Mouse (Mus musculus) right cerebral cortex, postnatal 14 days (tissue): ENCODE measurements around the gene Tpbgl.

Experiments used
- DNase-seq: peaks from one replicate; pipeline ENCODE4 v3.0.0; 2022

The Tpbgl gene

DNA sequence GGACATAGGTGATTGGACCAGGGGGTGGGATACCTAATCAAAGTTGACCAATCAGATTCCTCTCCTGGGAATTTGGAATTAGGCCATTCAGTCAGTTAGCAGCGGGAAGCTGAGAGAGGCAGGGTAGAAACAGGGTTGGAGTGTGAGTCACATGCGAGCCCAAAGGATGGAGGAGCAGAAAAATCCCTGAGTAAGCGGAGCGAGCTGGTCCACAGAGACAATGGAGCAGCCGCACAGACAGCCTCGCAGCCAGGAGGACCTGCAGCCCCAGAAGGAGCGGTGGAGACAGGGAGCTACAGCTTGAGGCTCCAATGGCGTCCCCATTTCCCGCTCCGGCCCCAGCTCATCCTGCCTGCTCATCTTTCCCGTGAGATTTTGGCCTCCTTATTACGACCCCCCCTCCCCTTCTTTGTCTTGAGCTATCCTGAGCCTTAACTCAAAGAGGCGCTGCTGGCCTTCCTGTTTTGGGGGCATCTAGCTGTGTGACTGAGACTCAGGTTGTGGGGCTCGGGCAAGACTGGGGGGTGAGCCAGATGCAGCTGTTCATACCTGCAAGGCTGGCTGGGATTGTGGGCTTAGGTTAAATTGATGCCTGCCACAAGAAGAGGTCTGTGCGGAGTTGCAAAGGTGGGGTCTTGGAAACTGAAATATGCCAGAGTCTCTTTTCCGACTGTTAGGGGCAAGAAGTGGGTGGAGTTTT is 47.3 kb downstream of the Tpbgl start:
- no peak for DNase-seq

DNA sequence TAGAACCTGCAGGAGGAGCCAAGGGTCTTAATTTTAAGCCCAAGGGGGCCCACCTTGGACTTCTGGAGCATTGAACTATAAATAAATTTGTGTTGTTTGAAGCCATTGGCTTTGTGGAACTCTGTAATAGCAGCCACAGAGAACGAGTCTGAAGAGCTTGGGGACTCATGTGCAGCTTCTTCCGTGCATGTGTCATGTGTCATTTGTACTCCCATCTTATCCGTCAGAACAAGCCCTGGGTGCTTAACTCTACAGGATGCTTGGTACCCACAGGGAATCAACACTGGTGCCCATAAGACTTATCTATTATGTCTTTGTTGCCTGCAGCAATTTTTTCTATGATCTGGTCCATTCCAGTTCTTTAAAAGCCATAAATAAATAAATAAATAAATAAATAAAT is 48.7 kb downstream of the Tpbgl start:
- no peak for DNase-seq
